Comparison of ENCODE assay signal across 35 mouse cellular contexts in genomic region chr16:48297384-48298136, GRCm38 (mm10). TPM values are rescaled to one million over a fixed set of nuclear protein-coding genes. Genes with fewer than 3 reads are reported as not detected.
DNase-seq lines count a peak whose midpoint lies in the region; ATAC-seq and TF ChIP-seq lines count a peak whose summit lies in the region.
"Had no signal": no experiment of that assay in that cellular context is flagged by ENCODE, and none has a peak within 500 bp of the region (broad histone marks: within the 10 kb centered on the region; RNA-seq: fewer than 3 reads in every experiment).

No protein-coding gene starts in this region.

- H3K9ac ChIP-seq in liver, embryonic 11.5 days (ENCODE audit: low read depth, low read length) = no peak overlapping the region
- no peak overlapping the region for H3K9ac ChIP-seq in liver, postnatal 0 days (replicated peaks)
- H3K9ac ChIP-seq in ES-E14 (ENCODE audit: insufficient read depth, low read depth, low read length, poor library complexity, severe bottlenecking) = no peak overlapping the region
- H3K9ac ChIP-seq in intestine, embryonic 15.5 days = no peak overlapping the region
- H3K9ac ChIP-seq: embryonic facial prominence, embryonic 13.5 days; forebrain, embryonic 13.5 days; heart, embryonic 13.5 days; hindbrain, embryonic 14.5 days had no signal

- 0 out of 2 replicates have a peak, but pooled peaks have one; percentile 23 for ATAC-seq in liver, embryonic 11.5 days (replicated peaks; ENCODE audit: low FRiP score)
- ATAC-seq in liver, postnatal 0 days = no peak
- ATAC-seq in intestine, embryonic 15.5 days = peak; percentile 71
- ATAC-seq: CD4-positive, CD25-positive, alpha-beta regulatory T cell, adult 4 months; forebrain, embryonic 13.5 days; forebrain, embryonic 16.5 days; hindbrain, postnatal 0 days; inflammation-experienced regulatory T-cells, adult 6 months had no signal

- H3K27me3 ChIP-seq in liver, embryonic 11.5 days (replicated peaks; ENCODE audit: control insufficient read depth, insufficient read depth, low read length) = no peaks in the 10 kb centered on the region
- no peaks in the 10 kb centered on the region for H3K27me3 ChIP-seq in liver, postnatal 0 days (ENCODE audit: insufficient read depth, low read length)
- no peaks in the 10 kb centered on the region for H3K27me3 ChIP-seq in intestine, embryonic 15.5 days (replicated peaks)
- H3K27me3 ChIP-seq: embryonic facial prominence, embryonic 13.5 days; forebrain, embryonic 13.5 days; heart, embryonic 13.5 days had no signal

- no peak overlapping the region for H3K27ac ChIP-seq in liver, embryonic 11.5 days (ENCODE audit: low read depth, low read length)
- H3K27ac ChIP-seq in liver, postnatal 0 days (ENCODE audit: low read depth) = no peak overlapping the region
- H3K27ac ChIP-seq in ES-E14 (ENCODE audit: insufficient read depth, low read depth, low read length, poor library complexity, severe bottlenecking) = no peak overlapping the region; the same call in 1 of the 2 replicates
- H3K27ac ChIP-seq in intestine, embryonic 15.5 days = no peak overlapping the region
- H3K27ac ChIP-seq: embryonic facial prominence, embryonic 10.5 days; embryonic facial prominence, embryonic 13.5 days; forebrain, embryonic 13.5 days; gastrocnemius, adult 2 months; heart, embryonic 13.5 days; hindbrain, embryonic 14.5 days; hindbrain, postnatal 0 days had no signal

- no peak for TF ChIP-seq CTCF in liver, postnatal 0 days (IDR thresholded peaks at IDR 0.05; ENCODE audit: low read depth)

- no peaks in the 10 kb centered on the region for H3K36me3 ChIP-seq in liver, embryonic 11.5 days (ENCODE audit: control insufficient read depth, insufficient read depth, low read length)
- H3K36me3 ChIP-seq in liver, postnatal 0 days (replicated peaks; ENCODE audit: insufficient read depth, low read length) = no peaks in the 10 kb centered on the region
- H3K36me3 ChIP-seq in ES-E14 (ENCODE audit: control insufficient read depth, insufficient read depth, low read length, poor library complexity, severe bottlenecking) = peaks cover 33% of the 10 kb centered on the region
- H3K36me3 ChIP-seq in intestine, embryonic 15.5 days = no peaks in the 10 kb centered on the region
- H3K36me3 ChIP-seq: embryonic facial prominence, embryonic 10.5 days; embryonic facial prominence, embryonic 13.5 days; heart, embryonic 13.5 days had no signal

- TF ChIP-seq EP300 in liver, postnatal 0 days (IDR thresholded peaks at IDR 0.05; ENCODE audit: low read depth) = no peak

- no peak overlapping the region for H3K4me3 ChIP-seq in liver, embryonic 11.5 days (ENCODE audit: low read depth, low read length)
- no peak overlapping the region for H3K4me3 ChIP-seq in liver, postnatal 0 days (ENCODE audit: low read depth, low read length)
- no peak overlapping the region for H3K4me3 ChIP-seq in ES-E14 (ENCODE audit: insufficient read depth in 1 of 2, low read depth in 1 of 2, low read length in 2 of 2, poor library complexity in 1 of 2, severe bottlenecking in 1 of 2)
- H3K4me3 ChIP-seq in intestine, embryonic 15.5 days (replicated peaks) = no peak overlapping the region
- H3K4me3 ChIP-seq: embryonic facial prominence, embryonic 10.5 days; embryonic facial prominence, embryonic 13.5 days; erythroblast, embryonic 14.5 days; forebrain, embryonic 13.5 days; gastrocnemius, adult 2 months; heart, embryonic 13.5 days had no signal

- H3K4me2 ChIP-seq in liver, embryonic 11.5 days = no peak overlapping the region
- H3K4me2 ChIP-seq in liver, postnatal 0 days (ENCODE audit: low read depth, low read length) = no peak overlapping the region
- H3K4me2 ChIP-seq in intestine, embryonic 15.5 days (replicated peaks) = no peak overlapping the region
- H3K4me2 ChIP-seq: embryonic facial prominence, embryonic 13.5 days; forebrain, embryonic 13.5 days; heart, embryonic 13.5 days; hindbrain, embryonic 14.5 days had no signal

- 38% methylated on average over 14 of the region's 14 CpGs for whole genome bisulfite sequencing in liver, embryonic 11.5 days
- WGBS in liver, postnatal 0 days (ENCODE audit: insufficient replicate concordance) = 42% methylated on average over 14 of the region's 14 CpGs
- WGBS in intestine, embryonic 15.5 days = 43% methylated on average over 14 of the region's 14 CpGs

- no peaks in the 10 kb centered on the region for H3K9me3 ChIP-seq in liver, embryonic 11.5 days (ENCODE audit: control insufficient read depth, low read length)
- no peaks in the 10 kb centered on the region for H3K9me3 ChIP-seq in liver, postnatal 0 days (ENCODE audit: low read length)
- H3K9me3 ChIP-seq in ES-E14 (ENCODE audit: control insufficient read depth, insufficient read depth, low read depth, low read length) = no peaks in the 10 kb centered on the region
- no peaks in the 10 kb centered on the region for H3K9me3 ChIP-seq in intestine, embryonic 15.5 days
- H3K9me3 ChIP-seq: embryonic facial prominence, embryonic 10.5 days; embryonic facial prominence, embryonic 13.5 days; forebrain, embryonic 13.5 days; heart, embryonic 13.5 days had no signal

- H3K4me1 ChIP-seq in liver, embryonic 11.5 days (replicated peaks; ENCODE audit: control insufficient read depth, insufficient read depth, low read length) = no peaks in the 10 kb centered on the region
- H3K4me1 ChIP-seq in liver, postnatal 0 days (ENCODE audit: insufficient read depth) = no peaks in the 10 kb centered on the region
- peaks cover 3 to 6% of the 10 kb centered on the region in 2 experiments; a peak in 2 of 4 replicates for H3K4me1 ChIP-seq in ES-E14 (ENCODE audit: control insufficient read depth in 2 of 2, insufficient read depth in 2 of 2, low read length in 2 of 2, poor library complexity in 1 of 2)
- 0 out of 2 replicates have a peak, but pooled peaks cover 3% of the 10 kb centered on the region for H3K4me1 ChIP-seq in intestine, embryonic 15.5 days (replicated peaks)
- H3K4me1 ChIP-seq: embryonic facial prominence, embryonic 10.5 days; embryonic facial prominence, embryonic 13.5 days; forebrain, embryonic 13.5 days had no signal

- DNase-seq in liver, embryonic 11.5 days (ENCODE audit: low spot score) = no peak
- DNase-seq in liver, postnatal 0 days = no peak
- no peak for DNase-seq in ES-E14 (ENCODE audit: low read depth, low spot score)
- no peak for DNase-seq in layer of hippocampus, adult 11-12 months (ENCODE audit: low spot score)
- DNase-seq in embryo, embryonic 10.5 days (ENCODE audit: low spot score) = no peak
- DNase-seq: adrenal gland, adult 2 months; adrenal gland, postnatal 14 days; cerebellum, adult 11 months; cerebellum, adult 2 months; cerebellum, adult 9-11 months; cerebellum, postnatal 25 days; embryo, embryonic 11 days; gastrocnemius, adult 2 months; gastrocnemius, postnatal 14 days; heart, adult 11 months; heart, postnatal 14 days; heart, postnatal 4 days had no signal

- in situ Hi-C loops in ES-E14 (cut with MboI; ENCODE audit: low sequenced_read_pairs in 2 of 2, unreplicated experiment in 2 of 2) = no loop called here

TF ChIP-seq in ES-E14, 5 proteins besides CTCF, POLR2A, EP300 and RAD21:
- TF ChIP-seq ZC3H11A (IDR thresholded peaks at IDR 0.05; ENCODE audit: borderline replicate concordance, low read depth, low read length) (no peak), CHD2 (IDR thresholded peaks at IDR 0.05; ENCODE audit: low read depth, low read length) (no peak), ZNF384 (IDR thresholded peaks at IDR 0.05; ENCODE audit: low read depth, low read length) (peak; percentile 89), MAFK (IDR thresholded peaks at IDR 0.05; ENCODE audit: insufficient read depth, low read depth, low read length) (no peak), HCFC1 (IDR thresholded peaks at IDR 0.05; ENCODE audit: borderline replicate concordance, insufficient read depth, low read length) (no peak)

RNA-seq across cellular contexts. Expression of gene Dppa2, which starts 6.1 kb away (rescaled TPM):
- polyA plus RNA-seq in liver, embryonic 11.5 days (2014; fragmentation: Nextera tagmentation; extraction: Ambion mirVana) = 0.08 TPM in 1 of 2 replicates, not detected in the other
- polyA plus RNA-seq in liver, postnatal 0 days (2015; fragmentation: Nextera tagmentation; extraction: Ambion mirVana) = not detected in 2 replicates
- total RNA-seq in ES-E14 (2012; rRNA removed) = 45.2 and 74.0 TPM in 2 replicates
- polyA plus RNA-seq in intestine, embryonic 15.5 days (2015; fragmentation: Nextera tagmentation; extraction: Ambion mirVana) = not detected in 2 replicates
- total RNA-seq: adrenal gland, adult 2 months; adrenal gland, postnatal 14 days; adrenal gland, postnatal 4 days; common myeloid progenitor, adult 5-6 weeks; gastrocnemius, adult 2 months; gastrocnemius, postnatal 14 days; gastrocnemius, postnatal 4 days; heart, adult 8-10 months; heart, postnatal 14 days; heart, postnatal 4 days; MEL had no signal
- polyA plus RNA-seq: adrenal gland, adult 2 months; CD4-positive, CD25-positive, alpha-beta regulatory T cell, adult 4 months; embryonic facial prominence, embryonic 10.5 days; embryonic facial prominence, embryonic 13.5 days; erythroblast, embryonic 14.5 days; forebrain, embryonic 13.5 days; forebrain, embryonic 16.5 days; heart, embryonic 13.5 days; heart, embryonic 16.5 days; hindbrain, embryonic 11.5 days; hindbrain, embryonic 14.5 days; hindbrain, postnatal 0 days; inflammation-experienced regulatory T-cells, adult 6 months had no signal

RNA-seq across cellular contexts. Expression of gene Dppa4, which starts 14.0 kb away (rescaled TPM):
- 0.30 and 0.32 TPM in 2 replicates for polyA plus RNA-seq in liver, embryonic 11.5 days (2014; fragmentation: Nextera tagmentation; extraction: Ambion mirVana)
- polyA plus RNA-seq in liver, postnatal 0 days (2015; fragmentation: Nextera tagmentation; extraction: Ambion mirVana) = not detected in 2 replicates
- total RNA-seq in ES-E14 (2012; rRNA removed) = 150 and 179 TPM in 2 replicates
- polyA plus RNA-seq in intestine, embryonic 15.5 days (2015; fragmentation: Nextera tagmentation; extraction: Ambion mirVana) = not detected in 2 replicates
- total RNA-seq: adrenal gland, adult 2 months; adrenal gland, postnatal 14 days; adrenal gland, postnatal 4 days; common myeloid progenitor, adult 5-6 weeks; gastrocnemius, adult 2 months; gastrocnemius, postnatal 14 days; gastrocnemius, postnatal 4 days; heart, adult 8-10 months; heart, postnatal 14 days; heart, postnatal 4 days; hindbrain, postnatal 0 days; MEL had no signal
- polyA plus RNA-seq: adrenal gland, adult 2 months; CD4-positive, CD25-positive, alpha-beta regulatory T cell, adult 4 months; cerebellum, adult 2 months; embryonic facial prominence, embryonic 10.5 days; embryonic facial prominence, embryonic 13.5 days; erythroblast, embryonic 14.5 days; forebrain, embryonic 13.5 days; forebrain, embryonic 16.5 days; heart, embryonic 13.5 days; heart, embryonic 16.5 days; hindbrain, embryonic 11.5 days; hindbrain, embryonic 14.5 days; hindbrain, postnatal 0 days; inflammation-experienced regulatory T-cells, adult 6 months had no signal
